Mouse (Mus musculus) retina, postnatal 7 days (tissue): ENCODE results near the gene Lrrfip2.

Experiments used
- DNase-seq: peaks from one replicate; pipeline ENCODE4 v3.0.0-alpha.2; 2012; ENCODE audit warnings: low read depth, low spot score

Lrrfip2 gene

GRCm38 (mm10) chr9:111117126-111117642 lies at the start of gene Lrrfip2:
Lrrfip2 (plus strand) TSS chr9:111117592.
- no peak for DNase-seq

GRCm38 (mm10) chr9:111070546-111070961 lies 46.8 kb upstream of the Lrrfip2 start:
- DNase-seq: no peak

GRCm38 (mm10) chr9:111072175-111072574 lies 45.2 kb upstream of the Lrrfip2 start:
- no peak for DNase-seq

GRCm38 (mm10) chr9:111072971-111073370 lies 44.4 kb upstream of the Lrrfip2 start:
- DNase-seq: no peak

GRCm38 (mm10) chr9:111077745-111078144 lies 39.6 kb upstream of the Lrrfip2 start:
- DNase-seq: no peak

- DNase-seq: no peak
These were observed 36.6 kb upstream of the Lrrfip2 start for GRCm38 (mm10) chr9:111080801-111081200.

- no peak for DNase-seq
These were observed 35.6 kb upstream of the Lrrfip2 start for GRCm38 (mm10) chr9:111081765-111082164.

- no peak for DNase-seq
These were observed 32.1 kb upstream of the Lrrfip2 start for GRCm38 (mm10) chr9:111085329-111085728.

- no peak for DNase-seq
These were observed 31.3 kb upstream of the Lrrfip2 start for GRCm38 (mm10) chr9:111086137-111086536.

- no peak for DNase-seq
These were observed 30.3 kb upstream of the Lrrfip2 start for GRCm38 (mm10) chr9:111086995-111087606.

- DNase-seq: no peak
These were observed 29.4 kb upstream of the Lrrfip2 start for GRCm38 (mm10) chr9:111087960-111088359.

- no peak for DNase-seq
These were observed 28.5 kb upstream of the Lrrfip2 start for GRCm38 (mm10) chr9:111088886-111089285.

- DNase-seq: no peak
These were observed 24.7 kb upstream of the Lrrfip2 start for GRCm38 (mm10) chr9:111092657-111093056.

GRCm38 (mm10) chr9:111093094-111093493 lies 24.3 kb upstream of the Lrrfip2 start:
- DNase-seq: peak; percentile 34

- no peak for DNase-seq
These were observed 22.8 kb upstream of the Lrrfip2 start for GRCm38 (mm10) chr9:111094626-111095025.

GRCm38 (mm10) chr9:111095710-111096109 lies 21.7 kb upstream of the Lrrfip2 start:
- no peak for DNase-seq

- DNase-seq: no peak
These were observed 20.7 kb upstream of the Lrrfip2 start for GRCm38 (mm10) chr9:111096419-111097326.

GRCm38 (mm10) chr9:111097543-111097942 lies 19.8 kb upstream of the Lrrfip2 start:
- no peak for DNase-seq

GRCm38 (mm10) chr9:111100406-111100805 lies 17.0 kb upstream of the Lrrfip2 start:
- DNase-seq: no peak

GRCm38 (mm10) chr9:111103293-111103692 lies 14.1 kb upstream of the Lrrfip2 start:
- no peak for DNase-seq

- DNase-seq: no peak
These were observed 13.5 kb upstream of the Lrrfip2 start for GRCm38 (mm10) chr9:111103893-111104292.

- DNase-seq: no peak
These were observed 9.5 kb upstream of the Lrrfip2 start for GRCm38 (mm10) chr9:111107863-111108262.
